Mouse (Mus musculus) cortical plate, adult 2 months (tissue): ENCODE data around the gene Fbxo44. TPM values are rescaled to one million over a fixed set of nuclear protein-coding genes. Genes with fewer than 3 reads are reported as not detected.
A peak's percentile ranks its signal among the peaks of the same experiment; 100 is the strongest.

Experiments used
- H3K27ac ChIP-seq: fragments of 200-500 bp; 2 replicates; pipeline ENCODE4 v1.5.1; 2012; ENCODE audit warnings: low read length, control low read depth, inconsistent platforms; ENCODE audit not compliant: insufficient read depth
- H3K4me1 ChIP-seq: fragments of 200-500 bp; 2 replicates; pipeline ENCODE4 v1.6.1; 2011; ENCODE audit warnings: low read length; ENCODE audit not compliant: control insufficient read depth, insufficient read depth
- H3K4me3 ChIP-seq: fragments of 200-500 bp; 2 replicates; pipeline ENCODE4 v1.5.1; 2011; ENCODE audit warnings: mild to moderate bottlenecking, low read length, control low read depth; ENCODE audit not compliant: insufficient read depth
- CTCF ChIP-seq: fragments of 200-500 bp; IDR thresholded peaks from 2 replicates; pipeline ENCODE4 v1.5.1; 2011; ENCODE audit warnings: mild to moderate bottlenecking, control low read depth, low read length; ENCODE audit not compliant: insufficient read depth; ENCODE audit errors: extremely low read depth
- POLR2A ChIP-seq: fragments of 200-500 bp; IDR thresholded peaks from 2 replicates; pipeline ENCODE4 v1.6.1; 2011; ENCODE audit warnings: mild to moderate bottlenecking, low read length, control low read depth; ENCODE audit not compliant: insufficient read depth; ENCODE audit errors: extremely low read depth
- polyA plus RNA-seq: library from polyadenylated mRNA; depleted of rRNA; stranded (reverse); fragments of >200 nt; gene quantifications from 2 replicates; pipeline ENCODE4 v1.2.3, GENCODE M21; 2012

The Fbxo44 gene
- polyA plus RNA-seq, 1 experiment, result 238 TPM

GRCm38 (mm10) chr4:148152547-148152946, 7.7 kb downstream of the Fbxo44 start:
- TF ChIP-seq POLR2A, result no peak
- TF ChIP-seq CTCF, result no peak
- Histone ChIP-seq H3K4me1 (no peaks in the 10 kb centered on the region), H3K4me3 (no peak overlapping the region), H3K27ac (no peak overlapping the region)

- peak within 1 kb of the TSS; percentile 62 for H3K4me3 ChIP-seq
- H3K27ac ChIP-seq, result peak within 1 kb of the TSS; percentile 88
- TF ChIP-seq POLR2A (peak; percentile 62), CTCF (peak; percentile 44)
- H3K4me1 ChIP-seq, result no peaks in the 10 kb centered on the region
Observed at GRCm38 (mm10) chr4:148151267-148152168, 8.8 kb downstream of the Fbxo44 start, which contains the start of gene Fbxo6. Gene Fbxo6 (minus strand): TSS chr4:148152140.

- TF ChIP-seq POLR2A (no peak), CTCF (no peak)
- H3K4me1 ChIP-seq, result no peaks in the 10 kb centered on the region
- H3K27ac ChIP-seq, result no peak overlapping the region
- H3K4me3 ChIP-seq, result peak overlapping the region; percentile 62; the same call in 1 of the 2 replicates
Observed at GRCm38 (mm10) chr4:148150953-148151266, 9.4 kb downstream of the Fbxo44 start.

- TF ChIP-seq CTCF (no peak), POLR2A (no peak)
- H3K4me3 ChIP-seq, result no peak overlapping the region
- no peaks in the 10 kb centered on the region for H3K4me1 ChIP-seq
- H3K27ac ChIP-seq, result no peak overlapping the region
Observed at GRCm38 (mm10) chr4:148150242-148150641, 10.0 kb downstream of the Fbxo44 start.

- no peaks in the 10 kb centered on the region for H3K4me1 ChIP-seq
- TF ChIP-seq CTCF (no peak), POLR2A (no peak)
- H3K27ac ChIP-seq, result no peak overlapping the region
- H3K4me3 ChIP-seq, result no peak overlapping the region
Observed at GRCm38 (mm10) chr4:148149540-148149939, 10.7 kb downstream of the Fbxo44 start.

- no peak overlapping the region for H3K4me3 ChIP-seq
- no peak for TF ChIP-seq CTCF
- no peak for TF ChIP-seq POLR2A
- no peak overlapping the region for H3K27ac ChIP-seq
- H3K4me1 ChIP-seq, result 0 out of 2 replicates have a peak, but pooled peaks cover 2% of the 10 kb centered on the region
Observed at GRCm38 (mm10) chr4:148147714-148148113, 12.6 kb downstream of the Fbxo44 start.

GRCm38 (mm10) chr4:148143721-148144120, 16.6 kb downstream of the Fbxo44 start:
- peaks cover 2% of the 10 kb centered on the region; the same call in 1 of the 2 replicates for H3K4me1 ChIP-seq
- no peak overlapping the region for H3K4me3 ChIP-seq
- H3K27ac ChIP-seq, result no peak overlapping the region
- TF ChIP-seq CTCF (no peak), POLR2A (no peak)

GRCm38 (mm10) chr4:148140098-148141011, 19.9 kb downstream of the Fbxo44 start:
- Histone ChIP-seq H3K4me3 (peak overlapping the region; percentile 85), H3K4me1 (peaks cover 2% of the 10 kb centered on the region; the same call in 1 of the 2 replicates), H3K27ac (peak overlapping the region; percentile 69)
- TF ChIP-seq CTCF (peak; percentile 62), POLR2A (peak; percentile 37)

- H3K27ac ChIP-seq, result no peak overlapping the region
- TF ChIP-seq POLR2A (no peak), CTCF (no peak)
- peak overlapping the region; percentile 85 for H3K4me3 ChIP-seq
- H3K4me1 ChIP-seq, result peaks cover 2% of the 10 kb centered on the region; the same call in 1 of the 2 replicates
Observed at GRCm38 (mm10) chr4:148139767-148140097, 20.6 kb downstream of the Fbxo44 start.

GRCm38 (mm10) chr4:148137503-148137902, 22.8 kb downstream of the Fbxo44 start:
- Histone ChIP-seq H3K4me3 (no peak overlapping the region), H3K4me1 (no peaks in the 10 kb centered on the region; the same call in 1 of the 2 replicates), H3K27ac (no peak overlapping the region)
- TF ChIP-seq POLR2A, result no peak
- no peak for TF ChIP-seq CTCF
